Mouse (Mus musculus) stomach, embryonic 16.5 days (tissue): Measurements from ENCODE around the gene Ano1. TPM values are rescaled to one million over a fixed set of nuclear protein-coding genes. Genes with fewer than 3 reads are reported as not detected.
A peak's percentile ranks its signal among the peaks of the same experiment; 100 is the strongest.

Experiments used
- ATAC-seq: fragments of 200-750 bp; cut with Nextera tagmentation; 2 replicates; pipeline ENCODE4 v1.8.0; 2017; ENCODE audit warnings: moderate number of reproducible peaks, moderate TSS enrichment; ENCODE audit not compliant: insufficient read depth, low FRiP score
- H3K27ac ChIP-seq: fragments of 300-500 bp; sonication (generic); 2 replicates; pipeline ENCODE4 v1.5.1; 2014; ENCODE audit warnings: low read length
- H3K27me3 ChIP-seq: fragments of 300-500 bp; sonication (generic); 2 replicates; pipeline ENCODE4 v1.6.1; 2014; ENCODE audit warnings: low read length, control low read depth, mixed read lengths; ENCODE audit not compliant: control insufficient read depth, insufficient read depth
- H3K36me3 ChIP-seq: fragments of 300-500 bp; sonication (generic); 2 replicates; pipeline ENCODE4 v1.6.1; 2014; ENCODE audit warnings: low read length; ENCODE audit not compliant: control insufficient read depth, insufficient read depth
- H3K4me1 ChIP-seq: fragments of 300-500 bp; sonication (generic); 2 replicates; pipeline ENCODE4 v1.6.1; 2014; ENCODE audit warnings: low read length, control low read depth, mixed read lengths; ENCODE audit not compliant: control insufficient read depth, insufficient read depth
- H3K4me2 ChIP-seq: fragments of 300-500 bp; sonication (generic); 2 replicates; pipeline ENCODE4 v1.6.1; 2014; ENCODE audit warnings: low read depth, low read length, mixed read lengths
- H3K4me3 ChIP-seq: fragments of 300-500 bp; sonication (generic); replicated peaks from 2 replicates; pipeline ENCODE4 v1.5.1; 2014; ENCODE audit warnings: mild to moderate bottlenecking, low read length
- H3K9ac ChIP-seq: fragments of 300-500 bp; sonication (generic); 2 replicates; pipeline ENCODE4 v1.6.1; 2014; ENCODE audit warnings: low read length
- H3K9me3 ChIP-seq: fragments of 300-500 bp; sonication (generic); replicated peaks from 2 replicates; pipeline ENCODE4 v1.6.1; 2016; ENCODE audit warnings: low read length, control low read depth; ENCODE audit not compliant: control insufficient read depth
- WGBS: fragments of 180-500 bp; shearing (Covaris S2); extraction: QIAGEN DNeasy Blood & Tissue Kit; methylation state at CpG from one replicate; pipeline ENCODE4 v1.1.7; 2014; 5-methylcytosine and 5-hydroxymethylcytosine counted together
- polyA plus RNA-seq: library from polyadenylated mRNA; unstranded; fragments of >200 nt; fragmentation: Nextera tagmentation; extraction: Ambion mirVana; gene quantifications from 2 replicates; pipeline ENCODE4 v1.2.1, GENCODE M21; 2015

The Ano1 gene
- polyA plus RNA-seq, 1 experiment from 2014 or later: 60.9 TPM

- H3K27ac ChIP-seq: no peak overlapping the region
- no peaks in the 10 kb centered on the region for H3K4me1 ChIP-seq
- ATAC-seq: no peak
- no peaks in the 10 kb centered on the region for H3K27me3 ChIP-seq
- 88% methylated on average over 15 of the region's 15 CpGs for WGBS
- no peaks in the 10 kb centered on the region; the same call in 1 of the 2 replicates for H3K36me3 ChIP-seq
- no peak overlapping the region for H3K4me3 ChIP-seq
- no peak overlapping the region for H3K4me2 ChIP-seq
- no peaks in the 10 kb centered on the region for H3K9me3 ChIP-seq
- no peak overlapping the region for H3K9ac ChIP-seq
Measured at GRCm38 (mm10) chr7:144607862-144608261, 143.9 kb downstream of the Ano1 start.

- H3K4me1 ChIP-seq: no peaks in the 10 kb centered on the region
- no peaks in the 10 kb centered on the region for H3K27me3 ChIP-seq
- no peaks in the 10 kb centered on the region for H3K9me3 ChIP-seq
- no peaks in the 10 kb centered on the region; the same call in 1 of the 2 replicates for H3K36me3 ChIP-seq
- no peak overlapping the region for H3K9ac ChIP-seq
- no peak overlapping the region for H3K4me2 ChIP-seq
- WGBS: 48% methylated on average over 4 of the region's 4 CpGs
- H3K4me3 ChIP-seq: no peak overlapping the region
- no peak overlapping the region for H3K27ac ChIP-seq
- ATAC-seq: no peak
Measured at GRCm38 (mm10) chr7:144604735-144605134, 147.0 kb downstream of the Ano1 start.

GRCm38 (mm10) chr7:144604291-144604690 is 147.5 kb downstream of the Ano1 start:
- H3K9me3 ChIP-seq: no peaks in the 10 kb centered on the region
- no peak overlapping the region for H3K27ac ChIP-seq
- no peaks in the 10 kb centered on the region for H3K4me1 ChIP-seq
- H3K4me3 ChIP-seq: no peak overlapping the region
- H3K27me3 ChIP-seq: no peaks in the 10 kb centered on the region
- no peaks in the 10 kb centered on the region; the same call in 1 of the 2 replicates for H3K36me3 ChIP-seq
- H3K9ac ChIP-seq: no peak overlapping the region
- WGBS: 92% methylated on average over 2 of the region's 2 CpGs
- no peak overlapping the region for H3K4me2 ChIP-seq
- no peak for ATAC-seq

GRCm38 (mm10) chr7:144600333-144600900 is 151.4 kb downstream of the Ano1 start:
- Histone ChIP-seq H3K27ac (no peak overlapping the region), H3K27me3 (no peaks in the 10 kb centered on the region), H3K4me3 (no peak overlapping the region), H3K4me1 (no peaks in the 10 kb centered on the region), H3K4me2 (no peak overlapping the region), H3K9ac (no peak overlapping the region), H3K9me3 (no peaks in the 10 kb centered on the region), H3K36me3 (no peaks in the 10 kb centered on the region)
- ATAC-seq: no peak
- WGBS: 76% methylated on average over 6 of the region's 6 CpGs

GRCm38 (mm10) chr7:144589508-144589907 is 162.3 kb downstream of the Ano1 start:
- Histone ChIP-seq H3K27me3 (no peaks in the 10 kb centered on the region), H3K36me3 (no peaks in the 10 kb centered on the region), H3K27ac (no peak overlapping the region), H3K9ac (no peak overlapping the region), H3K4me3 (no peak overlapping the region), H3K4me2 (no peak overlapping the region), H3K4me1 (no peaks in the 10 kb centered on the region), H3K9me3 (no peaks in the 10 kb centered on the region)
- 84% methylated on average over 3 of the region's 3 CpGs for WGBS
- no peak for ATAC-seq

GRCm38 (mm10) chr7:144587291-144587690 is 164.5 kb downstream of the Ano1 start:
- no peaks in the 10 kb centered on the region for H3K9me3 ChIP-seq
- H3K4me3 ChIP-seq: no peak overlapping the region
- peaks cover 10% of the 10 kb centered on the region; the same call in 1 of the 2 replicates for H3K4me1 ChIP-seq
- no peak overlapping the region for H3K27ac ChIP-seq
- no peaks in the 10 kb centered on the region for H3K36me3 ChIP-seq
- no peak overlapping the region for H3K4me2 ChIP-seq
- 38% methylated on average over 2 of the region's 2 CpGs for WGBS
- ATAC-seq: no peak
- H3K27me3 ChIP-seq: no peaks in the 10 kb centered on the region
- H3K9ac ChIP-seq: no peak overlapping the region

GRCm38 (mm10) chr7:144585648-144586047 is 166.1 kb downstream of the Ano1 start:
- no peak for ATAC-seq
- Histone ChIP-seq H3K4me2 (no peak overlapping the region), H3K9me3 (no peaks in the 10 kb centered on the region), H3K27me3 (no peaks in the 10 kb centered on the region), H3K9ac (no peak overlapping the region), H3K4me3 (no peak overlapping the region), H3K27ac (no peak overlapping the region), H3K36me3 (no peaks in the 10 kb centered on the region), H3K4me1 (peaks cover 19% of the 10 kb centered on the region)
- WGBS: 17% methylated on average over 6 of the region's 6 CpGs

- no peak for ATAC-seq
- H3K4me2 ChIP-seq: no peak overlapping the region
- WGBS: 4% methylated on average over 4 of the region's 4 CpGs
Measured at GRCm38 (mm10) chr7:144583619-144584018, 168.2 kb downstream of the Ano1 start.

GRCm38 (mm10) chr7:144582284-144582980 is 169.3 kb downstream of the Ano1 start, which contains the start of gene Fadd:
Gene Fadd (minus strand): TSS chr7:144582463.
- Histone ChIP-seq H3K27ac (peak within 1 kb of the TSS; percentile 95), H3K36me3 (no peaks in the 10 kb centered on the region), H3K9ac (peak within 1 kb of the TSS; percentile 88), H3K9me3 (no peaks in the 10 kb centered on the region), H3K4me2 (peak within 1 kb of the TSS; percentile 81), H3K27me3 (no peaks in the 10 kb centered on the region), H3K4me1 (peaks cover 20% of the 10 kb centered on the region), H3K4me3 (peak within 1 kb of the TSS; percentile 85)
- peak; percentile 85 for ATAC-seq
- 1% methylated on average over 34 of the region's 34 CpGs for WGBS

More at GRCm38 (mm10) chr7:144583619-144584018, 168.2 kb downstream of the Ano1 start:
- Histone ChIP-seq H3K27ac (no peak overlapping the region), H3K36me3 (no peaks in the 10 kb centered on the region), H3K4me1 (peaks cover 20% of the 10 kb centered on the region), H3K9ac (no peak overlapping the region), H3K27me3 (no peaks in the 10 kb centered on the region), H3K9me3 (no peaks in the 10 kb centered on the region), H3K4me3 (no peak overlapping the region)
